Mouse (Mus musculus) cerebellum, adult 11 months (tissue): Measurements from ENCODE around the gene Gm3526.
"Not testable (repeated sequence)": the region's sequence is repeated elsewhere in the genome, so short reads cannot be mapped to it uniquely, and the experiment has no call there.

Experiments used
- DNase-seq: peaks from one replicate; pipeline ENCODE4 v3.0.0; 2022

Gm3526 gene

GRCm38 (mm10) chr14:5260480-5260879, at the start of gene Gm3526:
Gm3526 (minus strand) TSS chr14:5260580.
- not testable (repeated sequence) for DNase-seq
